Mouse (Mus musculus): Measurements from ENCODE around the gene Adssl1.

- no peak for TF ChIP-seq CTCF (IDR thresholded peaks at IDR 0.05; ENCODE audit: low read depth)
- no peak for TF ChIP-seq EP300 (IDR thresholded peaks at IDR 0.05; ENCODE audit: low read depth)
Observed at GRCm38 (mm10) chr12:112663716-112664115, 43.9 kb downstream of the Adssl1 start.
